Mouse (Mus musculus) mouse trophoblast stem cell (cell line): ENCODE results near the gene Rnf43.

Experiments
- in situ Hi-C, 2 experiments: fragments of 300-500 bp; cut with MseI, MboI; formaldehyde crosslinking; loops; 2 replicates in 1 of 2; 3 replicates in 1 of 2; pipeline ENCODE4 v1.15.1; 2025

Rnf43 gene

DNA sequence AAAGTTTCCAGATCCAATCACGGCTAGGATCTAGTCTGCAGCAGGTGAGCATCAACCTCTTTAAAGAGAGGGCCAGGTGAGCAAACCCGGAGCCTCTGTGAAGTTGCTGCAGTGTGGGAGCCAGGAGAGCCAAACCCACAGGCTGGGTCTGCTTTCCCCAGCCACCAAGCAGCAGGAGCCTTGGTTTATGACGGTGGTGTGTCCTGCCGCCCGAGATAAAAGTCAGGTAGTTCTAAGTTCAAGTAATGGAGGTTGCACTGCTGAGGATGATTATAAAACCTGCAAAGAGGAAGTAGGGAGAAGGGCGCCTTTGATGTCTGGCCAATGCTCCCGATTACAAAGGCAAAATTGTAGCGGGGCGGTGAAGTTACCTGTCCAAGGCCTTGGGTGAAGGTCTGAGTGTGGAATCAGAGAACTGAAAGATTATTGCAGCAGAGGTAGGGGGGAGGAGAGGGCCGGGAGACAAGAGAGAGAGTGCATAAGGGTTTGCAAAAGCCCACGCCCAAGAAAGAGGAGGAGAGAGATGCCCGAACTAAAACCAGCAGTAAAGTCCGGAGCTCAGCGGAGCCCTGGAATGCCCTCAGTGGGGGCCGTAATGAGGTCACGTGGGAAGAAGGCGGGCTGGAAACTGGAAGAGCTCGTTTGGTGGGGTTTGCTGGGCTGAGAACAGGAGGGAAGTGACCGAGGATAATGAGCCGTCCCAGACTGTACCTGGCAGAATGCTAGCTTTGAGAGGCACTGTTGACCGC lies 47.2 kb downstream of the Rnf43 start:
- in situ Hi-C loops, result no loop called here

DNA sequence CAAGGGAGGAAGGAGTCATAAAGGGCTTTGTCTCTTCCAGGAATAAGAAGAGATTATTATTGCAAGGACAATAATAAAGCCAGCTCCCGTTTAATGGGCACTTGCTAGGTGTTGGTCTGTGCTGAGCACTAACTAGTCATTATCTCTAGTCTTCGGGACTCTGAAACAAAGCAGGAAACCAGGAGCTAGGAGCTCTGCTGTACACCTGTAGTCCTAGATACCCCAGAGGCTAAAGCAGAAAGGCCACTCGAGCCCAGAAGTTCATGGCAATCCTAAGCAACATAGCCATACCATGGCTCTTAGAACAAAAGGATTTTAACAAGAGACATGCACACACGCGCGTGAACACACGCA lies 47.7 kb downstream of the Rnf43 start:
- in situ Hi-C loops, result no loop called here

DNA sequence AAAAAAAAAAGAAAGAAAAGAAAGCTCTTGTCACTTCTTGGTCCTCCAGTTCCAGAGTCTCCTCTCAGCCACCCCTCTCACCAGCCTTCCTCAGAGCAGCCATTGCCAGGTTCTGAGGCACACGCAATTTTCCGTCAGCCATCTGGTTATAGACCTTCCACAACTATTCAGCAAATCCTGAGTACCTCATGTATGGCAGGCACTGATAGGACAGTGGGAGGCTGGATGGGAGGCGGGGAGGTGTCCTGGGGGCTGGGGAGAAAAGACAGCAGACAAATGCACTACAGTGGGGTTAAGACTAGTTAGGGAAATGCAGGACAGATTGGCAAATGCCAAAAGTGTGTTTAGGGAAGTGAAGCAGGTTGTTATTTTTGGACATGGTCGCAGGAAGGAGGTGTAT lies 49.7 kb downstream of the Rnf43 start:
- in situ Hi-C loops, result no loop called here

DNA sequence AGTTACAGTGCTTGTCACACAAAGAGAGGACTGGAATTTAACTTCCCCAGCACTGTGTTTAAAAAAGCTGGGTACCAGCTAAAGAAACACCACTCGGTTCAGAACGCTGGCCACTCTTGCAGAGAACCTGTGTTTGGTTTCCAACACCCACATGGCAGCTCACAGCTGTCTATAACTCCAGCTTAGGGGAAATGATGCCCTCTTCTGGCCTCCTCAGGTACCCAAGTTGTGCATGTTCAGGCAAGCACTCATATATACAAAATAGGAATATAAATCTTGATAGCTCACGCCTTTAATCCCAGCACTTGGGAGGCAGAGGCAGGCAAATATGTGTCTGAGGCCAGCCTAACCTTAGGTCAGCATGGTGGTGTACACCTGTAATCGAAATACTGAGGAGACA lies 53.5 kb downstream of the Rnf43 start:
- in situ Hi-C loops, result no loop called here

DNA sequence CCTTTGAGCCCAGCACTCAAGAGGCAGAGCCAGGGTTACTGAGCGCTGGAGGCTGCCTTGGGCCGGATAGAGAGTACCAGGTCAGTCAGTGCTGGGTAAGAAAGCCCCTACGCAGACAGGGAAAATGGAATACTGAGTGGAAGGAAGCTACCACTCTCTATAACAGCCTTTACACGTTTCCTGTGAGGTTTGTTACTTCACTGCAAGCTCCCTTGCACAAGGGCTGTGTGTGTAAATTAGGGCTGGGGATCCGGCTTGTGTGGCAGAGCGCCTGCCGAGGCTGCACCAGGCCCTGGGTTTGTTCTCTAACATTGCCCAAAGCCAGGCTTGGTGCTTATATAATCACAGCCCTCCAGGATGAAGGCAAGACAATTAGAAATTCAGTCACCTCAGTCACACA lies 57.0 kb downstream of the Rnf43 start:
- in situ Hi-C loops, result no loop called here

DNA sequence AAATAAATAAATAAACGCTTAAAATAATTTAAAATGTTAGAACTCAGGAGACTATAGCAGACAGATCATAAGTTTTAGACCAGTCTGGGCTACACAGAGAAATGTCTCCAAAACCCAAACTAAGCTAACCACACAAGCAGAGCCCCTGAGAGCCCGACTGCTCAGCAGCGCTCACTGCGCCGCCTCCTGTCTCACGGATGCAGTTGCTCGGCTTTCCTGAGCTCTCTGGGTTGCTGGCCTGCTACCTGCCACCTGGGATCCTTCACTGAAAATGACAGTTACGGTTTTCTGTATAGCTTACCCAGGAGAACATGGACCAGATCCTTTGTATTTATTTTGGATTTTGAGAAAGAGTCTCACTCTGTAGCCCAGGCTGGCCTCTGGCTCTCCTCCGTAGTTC lies 57.8 kb downstream of the Rnf43 start:
- in situ Hi-C loops, result loop anchor here in 1 of 2 experiments (5.0 kb wide), 1 partner anchor 63 kb away; no protein-coding TSS in a partner anchor

DNA sequence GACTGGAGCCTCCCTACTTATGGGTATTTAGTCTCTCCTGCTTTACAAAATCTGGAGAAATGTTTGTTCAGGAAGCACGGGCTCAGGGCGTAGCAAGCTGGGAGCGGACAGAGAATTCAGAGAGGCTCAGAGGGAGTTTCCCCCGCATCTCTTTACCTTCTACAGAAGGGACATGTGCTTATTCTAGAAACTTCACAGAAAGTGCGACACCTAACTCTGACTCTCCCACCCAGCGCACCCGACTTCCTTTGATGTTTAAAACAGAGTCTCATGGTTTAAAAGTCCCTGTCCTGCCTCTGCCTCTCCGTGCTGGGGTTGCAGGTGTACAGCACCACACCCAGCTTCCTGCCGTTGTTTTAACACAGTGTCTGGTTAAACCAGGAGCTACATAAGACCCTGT lies 58.3 kb downstream of the Rnf43 start:
- in situ Hi-C loops, result loop anchor here in 1 of 2 experiments (5.0 kb wide), 1 partner anchor 64 kb away; no protein-coding TSS in a partner anchor

DNA sequence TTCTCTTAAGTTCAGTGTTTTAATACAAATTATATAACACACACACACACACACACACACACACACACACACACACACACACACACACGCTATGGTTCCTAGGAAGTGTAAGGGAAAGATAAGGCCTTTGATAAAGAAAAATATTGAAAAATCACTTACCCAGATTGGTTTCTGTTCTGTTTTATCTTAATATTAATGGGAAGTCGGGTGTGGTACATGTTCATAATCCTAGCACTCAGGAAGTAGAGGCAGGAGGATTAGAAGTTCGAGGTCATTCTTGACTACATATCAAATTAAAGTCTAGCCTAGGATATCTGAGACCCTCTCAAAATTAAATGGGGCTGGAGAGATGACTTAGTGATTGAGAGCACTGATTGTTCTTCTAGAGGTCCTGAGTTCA lies 59.6 kb downstream of the Rnf43 start:
- in situ Hi-C loops, result loop anchor here in 1 of 2 experiments (5.0 kb wide), 1 partner anchor 65 kb away; no protein-coding TSS in a partner anchor

DNA sequence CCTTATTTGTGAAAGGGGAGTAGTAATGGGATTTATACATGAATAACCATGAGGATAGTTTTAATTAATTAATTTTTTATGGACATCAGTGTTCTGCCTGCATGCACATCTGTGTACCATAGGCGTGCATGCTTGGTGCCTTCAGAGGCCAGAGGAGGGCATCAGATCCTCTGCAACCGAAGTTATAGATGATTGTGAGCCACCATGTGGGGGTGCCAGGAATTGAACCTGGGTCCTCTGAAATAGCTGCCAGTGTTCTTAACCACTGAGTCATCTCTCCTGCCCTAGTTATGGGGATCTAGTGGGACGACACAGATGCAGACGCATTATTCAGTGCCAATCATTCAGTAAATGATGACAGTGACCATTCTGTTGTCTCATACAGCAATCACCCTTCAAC lies 60.4 kb downstream of the Rnf43 start:
- in situ Hi-C loops, result loop anchor here in 1 of 2 experiments (5.0 kb wide), 1 partner anchor 66 kb away; no protein-coding TSS in a partner anchor

DNA sequence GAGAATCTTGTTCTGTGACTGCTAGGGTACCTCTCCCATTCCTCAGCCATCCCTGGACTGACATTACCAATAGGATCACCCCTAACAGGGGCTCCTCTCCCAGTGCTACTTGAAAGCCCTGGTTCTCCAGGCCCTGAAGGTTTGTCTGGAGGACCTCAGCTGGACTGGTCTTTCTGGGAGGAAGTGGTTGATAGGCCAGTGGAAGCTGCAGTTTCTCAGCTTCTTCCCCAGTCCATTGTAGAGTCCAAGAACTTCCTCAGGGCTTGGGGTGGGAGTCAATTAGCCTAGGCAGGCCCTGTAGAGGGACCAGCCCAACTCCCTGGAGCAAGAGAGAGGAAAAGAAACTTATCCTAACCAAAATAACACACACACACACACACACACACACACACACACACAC lies 63.0 kb downstream of the Rnf43 start:
- in situ Hi-C loops, result no loop called here

DNA sequence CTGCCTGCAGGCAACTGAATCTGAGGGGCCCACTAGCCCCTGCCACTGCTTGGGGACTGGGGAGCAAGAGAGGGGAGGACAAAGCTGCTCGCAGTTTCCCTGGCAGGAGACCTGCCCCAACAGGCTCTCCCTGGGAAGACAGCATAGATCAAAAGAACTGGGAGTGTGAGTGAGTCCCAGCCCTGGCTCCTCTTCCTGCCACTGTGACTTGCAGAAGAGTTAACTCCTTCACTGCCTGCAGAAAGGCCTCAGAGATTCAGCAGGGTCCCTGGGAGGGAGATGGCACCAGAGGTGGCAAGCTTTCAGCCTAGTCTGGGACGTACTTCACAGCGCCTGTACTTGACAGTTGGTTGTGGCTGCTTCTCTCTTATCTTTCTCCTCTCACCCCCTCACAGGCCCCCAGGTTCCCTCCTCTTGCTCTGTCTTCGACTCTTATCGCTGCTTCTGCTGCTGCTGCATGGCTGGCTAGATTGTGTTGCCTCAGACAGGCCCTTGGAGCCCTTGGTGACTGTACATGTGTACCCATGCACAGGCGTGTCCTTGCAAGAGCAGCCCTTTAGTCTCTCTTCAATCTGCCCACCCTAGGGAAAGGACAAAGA lies 63.5 kb downstream of the Rnf43 start:
- in situ Hi-C loops, result no loop called here

DNA sequence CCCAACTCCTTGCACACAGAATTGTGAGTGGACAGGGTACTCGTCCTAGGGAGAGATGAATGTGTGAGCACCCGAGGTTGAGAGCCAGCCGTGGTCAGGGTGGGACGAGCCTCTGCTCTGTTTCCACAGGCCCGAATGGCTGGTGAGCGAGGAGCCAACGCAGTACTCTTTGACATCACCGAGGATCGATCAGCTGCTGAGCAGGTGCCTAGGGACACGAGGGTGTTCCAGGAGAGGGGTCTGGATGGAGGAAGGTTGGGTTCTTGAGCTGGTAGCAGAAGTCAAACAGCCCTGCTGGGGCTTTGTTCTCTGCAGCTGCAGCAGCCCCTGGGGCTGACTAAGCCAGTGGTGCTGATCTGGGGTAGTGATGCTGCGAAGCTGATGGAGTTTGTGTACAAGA lies 64.5 kb downstream of the Rnf43 start:
- in situ Hi-C loops, result no loop called here

DNA sequence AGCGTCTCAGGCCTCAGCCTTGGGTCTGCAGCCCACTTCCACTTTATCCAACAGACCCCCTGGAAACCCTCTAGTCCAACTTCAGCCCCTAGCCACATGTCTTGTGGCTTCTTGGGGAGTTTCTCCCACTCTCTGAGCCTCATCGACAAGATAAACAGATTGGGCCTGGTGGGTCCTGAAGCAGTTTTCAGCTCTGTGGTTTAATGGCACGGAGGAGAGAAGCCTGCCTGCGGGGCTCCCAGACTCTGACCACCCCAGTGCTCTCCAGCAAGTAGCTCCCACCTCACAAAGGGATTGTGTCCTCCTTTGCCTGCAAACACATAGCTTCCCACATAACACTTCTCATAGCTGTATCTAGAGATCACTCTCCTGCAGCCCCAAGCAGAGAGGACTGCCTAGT lies 64.9 kb downstream of the Rnf43 start:
- in situ Hi-C loops, result no loop called here

DNA sequence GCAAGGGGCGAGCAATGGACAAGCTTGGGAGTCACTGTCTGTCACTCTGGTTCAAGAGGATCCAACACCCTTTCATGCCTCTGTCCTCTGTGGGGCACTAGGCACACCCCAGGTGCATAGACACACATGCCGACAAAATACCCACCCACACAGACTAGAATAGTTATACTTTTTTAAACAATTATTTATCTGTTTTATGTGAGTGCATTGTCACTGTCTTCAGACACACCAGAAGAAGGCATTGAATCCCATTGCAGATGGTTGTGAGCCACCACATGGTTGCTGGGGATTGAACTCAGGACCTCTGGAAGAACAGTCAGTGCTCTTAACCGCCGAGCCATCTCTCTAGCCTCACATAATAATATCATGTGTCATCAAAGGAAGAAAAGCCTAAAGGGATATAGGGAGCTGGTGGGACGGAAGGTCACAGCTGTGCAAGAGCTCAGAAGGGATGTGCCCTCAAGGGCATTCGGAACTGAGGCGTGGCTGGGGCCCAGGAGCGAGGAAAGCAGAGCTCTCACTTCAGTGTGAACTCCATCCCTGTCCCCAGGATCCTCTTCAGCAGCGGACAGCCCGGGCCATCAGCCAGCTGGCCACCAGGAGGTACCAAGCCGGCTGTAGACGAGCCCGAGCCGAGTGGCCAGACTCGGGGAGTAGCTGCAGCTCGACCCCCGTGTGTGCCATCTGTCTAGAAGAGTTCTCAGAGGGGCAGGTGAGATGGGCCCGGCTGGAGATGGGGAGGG lies 66.5 kb downstream of the Rnf43 start:
- in situ Hi-C loops, result no loop called here

DNA sequence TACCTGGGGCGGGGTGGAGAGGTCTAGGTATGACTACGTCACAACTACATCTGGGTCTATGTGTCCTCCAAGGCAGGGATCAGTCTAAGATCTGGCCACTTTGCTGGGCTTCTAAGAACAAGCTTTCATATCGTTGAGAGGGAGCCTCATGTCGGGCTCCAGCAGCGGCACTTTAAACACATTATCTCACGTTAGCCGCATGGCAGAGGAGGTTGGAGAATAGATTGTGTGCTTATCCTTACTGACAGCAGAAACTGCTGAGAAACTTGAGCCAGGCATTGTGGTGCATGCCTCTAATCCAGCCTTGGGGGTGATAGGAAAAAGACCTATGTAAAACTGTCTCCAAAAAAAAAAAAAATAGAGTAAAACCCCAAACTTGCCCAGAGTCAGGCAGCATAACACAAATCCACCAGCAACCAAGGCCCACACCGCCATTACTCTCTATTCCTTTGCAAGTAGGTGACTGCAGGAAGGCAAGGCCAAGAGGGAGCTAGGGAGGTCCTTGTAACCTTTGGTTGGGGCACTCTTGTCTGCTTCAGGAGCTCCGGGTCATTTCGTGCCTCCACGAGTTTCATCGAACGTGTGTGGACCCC lies 67.2 kb downstream of the Rnf43 start:
- in situ Hi-C loops, result no loop called here

DNA sequence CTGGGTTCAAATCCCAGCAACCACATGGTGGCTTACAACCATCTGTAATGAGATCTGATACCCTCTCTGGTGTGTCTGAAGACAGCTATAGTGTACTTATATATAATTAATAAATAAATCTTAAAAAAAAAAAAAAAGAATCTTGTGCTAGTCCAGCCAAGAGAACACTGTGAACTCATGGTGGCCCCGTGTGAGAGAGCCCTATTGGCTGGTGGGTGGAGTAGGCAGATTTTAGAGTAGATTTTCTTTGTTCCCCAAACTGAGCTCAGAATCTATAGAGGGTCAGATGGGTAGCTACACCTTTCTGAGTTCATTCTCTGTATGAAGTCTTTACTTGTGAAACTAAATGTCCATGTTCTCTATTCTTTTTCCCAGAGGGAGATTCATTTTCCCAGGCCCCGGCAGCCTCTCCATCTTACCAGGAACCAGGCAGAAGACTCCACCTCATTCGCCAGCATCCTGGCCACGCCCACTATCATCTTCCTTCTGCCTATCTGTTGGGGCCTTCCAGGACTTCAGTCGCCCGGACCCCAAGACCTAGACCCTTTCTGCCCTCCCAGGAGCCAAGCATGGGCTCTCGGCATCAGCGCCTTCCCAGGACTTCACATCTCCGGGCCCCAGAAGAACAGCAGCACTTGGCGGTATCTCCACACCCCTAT lies 68.3 kb downstream of the Rnf43 start:
- in situ Hi-C loops, result no loop called here

DNA sequence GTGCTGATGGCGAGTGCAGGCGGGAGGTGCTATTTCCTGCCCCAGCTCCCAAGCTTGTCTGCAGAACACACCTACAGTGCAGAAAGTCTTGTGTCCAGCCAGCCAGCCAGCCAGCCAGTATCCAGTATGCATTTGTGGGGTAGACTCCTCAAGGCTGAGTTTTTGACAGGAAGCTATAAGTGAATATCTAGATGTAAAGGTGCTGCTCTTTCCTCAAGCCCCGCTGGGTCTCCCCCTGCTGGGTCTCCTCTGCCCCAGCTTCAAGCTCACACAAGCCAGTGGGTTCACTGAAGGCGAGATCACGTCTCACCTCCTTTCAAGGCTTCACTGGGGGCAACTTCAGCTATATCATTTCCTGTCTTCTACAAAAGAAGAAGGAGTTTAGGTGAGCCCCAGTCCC lies 71.8 kb downstream of the Rnf43 start:
- in situ Hi-C loops, result no loop called here

DNA sequence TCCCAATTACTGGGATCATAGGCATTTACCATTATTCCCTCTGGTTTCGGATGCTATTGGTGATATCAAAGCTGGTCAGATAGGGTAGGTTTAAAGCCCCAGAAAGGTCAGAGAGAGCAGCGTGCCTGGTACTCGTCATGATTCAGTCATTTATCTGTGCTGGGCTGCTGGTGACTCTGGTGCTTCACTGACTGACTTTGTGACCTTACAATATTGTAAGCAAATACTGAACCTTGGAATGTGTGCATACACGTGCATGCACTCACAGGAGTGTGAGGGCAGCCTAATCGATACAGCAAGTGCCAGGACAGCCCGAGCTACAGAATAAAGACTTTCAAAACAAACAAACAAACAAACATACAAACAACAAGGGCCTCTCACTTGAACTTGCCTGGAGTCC lies 73.2 kb downstream of the Rnf43 start:
- in situ Hi-C loops, result no loop called here

DNA sequence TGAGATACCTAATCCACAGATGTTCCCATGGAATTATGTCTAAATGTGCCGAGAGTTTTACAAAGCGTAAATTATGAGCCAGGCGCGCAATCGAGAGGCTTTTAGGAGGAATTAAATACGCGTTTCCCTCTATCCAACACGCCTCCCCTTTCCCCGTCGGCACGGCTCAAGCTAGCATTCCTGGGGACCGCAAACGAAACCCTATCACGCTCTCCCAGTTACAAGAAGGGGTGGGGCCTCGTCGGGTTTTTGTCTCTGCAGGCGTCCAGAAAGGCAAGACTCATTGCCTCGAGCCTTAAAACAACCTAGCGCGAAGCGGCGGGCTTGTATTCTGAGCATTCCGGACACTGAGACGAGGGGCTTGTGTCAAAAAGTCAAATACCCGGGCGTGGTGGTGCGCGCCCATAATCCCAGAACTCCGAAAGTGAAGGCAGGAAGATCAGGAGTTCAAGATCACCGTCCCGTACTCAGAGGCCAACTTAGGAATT lies 74.2 kb downstream of the Rnf43 start:
- in situ Hi-C loops, result no loop called here

DNA sequence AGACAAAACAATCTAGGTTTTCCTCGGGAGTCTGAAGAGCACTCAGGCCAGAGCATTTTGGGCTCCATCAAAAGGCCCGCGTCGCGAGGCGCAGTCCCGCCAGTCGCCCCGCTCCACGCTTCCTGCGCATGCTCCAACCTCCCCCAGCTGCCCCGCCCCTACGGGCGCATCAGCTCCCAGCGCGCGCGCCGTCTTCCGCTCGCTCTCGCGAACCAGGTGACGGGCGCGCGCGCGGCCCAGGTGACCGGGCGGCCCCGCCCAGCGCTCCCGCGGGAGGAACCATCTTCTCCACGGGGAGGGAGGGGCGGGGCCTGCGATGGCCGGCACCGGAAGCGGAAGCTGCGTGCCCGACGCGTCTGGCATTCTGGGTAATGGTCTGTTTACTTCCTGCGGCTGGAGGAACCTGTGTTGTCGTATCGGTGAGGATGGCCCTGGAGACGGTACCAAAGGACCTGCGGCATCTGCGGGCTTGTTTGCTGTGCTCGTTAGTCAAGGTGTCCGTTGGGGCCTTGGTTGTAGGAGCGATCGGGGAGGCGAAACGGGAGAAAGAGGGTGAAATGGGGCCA lies 74.7 kb downstream of the Rnf43 start, which contains the start of gene Supt4a:
Gene Supt4a, plus strand, starts transcription at position 378 of the 566 bp plus-strand sequence.
- in situ Hi-C loops, result no loop called here

DNA sequence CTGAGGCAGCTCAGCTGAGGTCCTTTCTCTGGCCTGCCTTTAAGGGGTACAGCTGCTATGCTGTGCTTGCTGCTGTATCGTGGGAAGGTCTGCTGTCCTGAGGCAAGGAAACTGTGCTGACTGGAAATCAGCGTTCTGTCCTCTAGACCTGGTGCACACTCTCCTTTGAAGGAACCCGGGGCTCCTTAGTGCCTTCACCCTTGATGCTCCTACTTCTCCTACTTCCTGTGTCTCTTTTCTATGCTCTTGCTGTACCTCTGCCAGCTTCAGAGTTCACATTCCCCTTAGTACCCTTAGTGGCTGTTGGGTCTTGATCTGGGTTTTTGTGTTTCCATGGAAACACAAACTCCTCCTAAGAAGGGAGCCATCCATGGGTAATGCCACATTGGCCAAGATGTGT lies 81.2 kb downstream of the Rnf43 start:
- in situ Hi-C loops, result no loop called here
